Mouse (Mus musculus): ENCODE results near the gene Usp32.
A peak's percentile ranks its signal among the peaks of the same experiment; 100 is the strongest.
"Not testable (repeated sequence)": the region's sequence is repeated elsewhere in the genome, so short reads cannot be mapped to it uniquely, and the experiment has no call there.

Gene Usp32

GRCm38 (mm10) chr11:85139581-85140540, at the start of gene Usp32:
Gene Usp32, minus strand, starts transcription at chr11:85140161.
- DNase-seq (ENCODE audit: low spot score in 2 of 2): peak; percentile 95

DNA sequence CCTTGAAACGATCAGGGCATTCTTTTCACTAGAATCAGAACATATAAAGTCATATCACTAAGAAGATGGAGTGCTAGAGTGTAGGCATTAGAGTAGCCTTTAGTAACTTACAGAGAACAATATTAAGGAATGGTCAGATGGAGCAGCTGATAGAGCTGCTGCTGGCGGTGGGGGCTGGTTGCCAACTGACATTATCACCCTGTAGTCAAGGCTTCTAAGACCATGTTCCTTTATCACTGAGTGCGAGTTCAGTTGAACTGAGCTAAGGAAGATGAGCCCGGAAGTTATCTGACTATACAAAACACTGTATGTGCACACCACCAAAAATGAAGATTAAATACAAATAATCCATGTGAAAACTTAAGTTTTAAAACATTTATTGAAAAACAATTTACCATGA, 49.1 kb upstream of the Usp32 start:
- no peak for DNase-seq (ENCODE audit: low spot score in 2 of 2)

GRCm38 (mm10) chr11:85184839-85185238, 44.9 kb upstream of the Usp32 start:
- DNase-seq (ENCODE audit: low spot score in 2 of 2): no peak

DNA sequence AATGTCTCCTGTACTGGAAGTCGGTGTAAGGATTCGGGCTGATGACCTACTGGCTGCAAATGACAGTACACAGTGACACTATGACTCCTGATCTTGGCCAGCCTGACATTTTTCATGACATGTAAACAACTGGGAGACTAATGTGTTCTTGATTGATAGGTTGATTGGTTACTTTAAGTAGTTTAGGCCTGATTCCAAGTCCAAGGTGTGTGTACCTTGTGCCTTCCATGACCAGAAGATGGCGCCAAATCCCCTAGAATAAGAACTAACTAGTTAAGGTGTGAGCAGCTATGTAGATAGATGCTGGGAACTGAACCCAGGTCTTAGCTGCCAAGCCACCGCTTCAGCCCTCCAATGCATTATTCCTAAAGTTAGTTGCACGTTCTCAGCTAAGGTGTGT, 44.1 kb upstream of the Usp32 start:
- DNase-seq (ENCODE audit: low spot score in 2 of 2): peak; percentile 34 to 75

DNA sequence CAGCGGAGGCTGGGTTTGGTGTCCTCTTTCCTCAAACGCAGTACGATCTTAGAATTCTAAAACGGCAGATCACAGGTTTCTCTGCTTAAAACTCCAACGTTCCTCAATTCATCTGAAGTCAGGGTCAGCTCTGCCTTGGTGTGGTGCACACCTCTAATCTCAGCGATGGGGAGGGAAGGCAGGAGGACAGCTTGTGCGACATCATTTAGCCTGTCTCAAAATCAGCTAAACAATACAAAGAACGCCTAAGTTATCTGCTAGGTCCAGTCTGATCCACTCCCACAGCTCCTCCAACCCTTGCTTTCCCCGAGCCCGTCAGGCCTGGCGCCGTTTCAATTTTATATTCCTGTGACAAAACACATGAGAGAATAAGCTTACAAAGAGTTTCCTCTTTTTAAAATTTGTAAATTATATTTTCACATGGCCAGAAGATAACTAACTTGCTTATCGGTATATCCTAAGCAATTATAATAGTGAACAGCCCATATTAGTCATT, 43.4 kb upstream of the Usp32 start:
- no peak for DNase-seq (ENCODE audit: low spot score in 2 of 2)

GRCm38 (mm10) chr11:85182617-85183283, 42.8 kb upstream of the Usp32 start:
- DNase-seq (ENCODE audit: low spot score in 2 of 2): peak; percentile 78 to 88

DNA sequence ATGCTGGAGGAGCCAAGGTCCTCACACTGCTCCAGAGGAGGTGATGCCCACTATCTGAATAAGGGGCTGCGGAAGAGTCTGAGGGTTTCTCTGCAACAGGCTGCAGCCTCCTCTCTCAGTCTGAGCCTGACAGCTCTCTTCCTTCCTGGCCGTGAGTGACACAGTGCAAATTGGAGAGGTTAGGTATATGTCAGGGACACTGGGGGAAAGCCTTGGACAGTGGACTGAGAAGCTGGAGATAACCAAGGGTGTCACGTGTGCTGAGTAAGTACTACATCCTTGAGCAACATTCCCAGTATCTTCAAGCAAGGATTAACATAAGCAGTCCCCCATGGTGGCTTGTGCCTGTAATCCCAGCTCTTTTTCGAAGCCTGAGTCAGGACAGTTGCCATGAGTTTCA, 38.5 kb upstream of the Usp32 start:
- no peak for DNase-seq (ENCODE audit: low spot score in 2 of 2)

GRCm38 (mm10) chr11:85177761-85178160, 37.8 kb upstream of the Usp32 start:
- no peak for DNase-seq (ENCODE audit: low spot score in 2 of 2)

DNA sequence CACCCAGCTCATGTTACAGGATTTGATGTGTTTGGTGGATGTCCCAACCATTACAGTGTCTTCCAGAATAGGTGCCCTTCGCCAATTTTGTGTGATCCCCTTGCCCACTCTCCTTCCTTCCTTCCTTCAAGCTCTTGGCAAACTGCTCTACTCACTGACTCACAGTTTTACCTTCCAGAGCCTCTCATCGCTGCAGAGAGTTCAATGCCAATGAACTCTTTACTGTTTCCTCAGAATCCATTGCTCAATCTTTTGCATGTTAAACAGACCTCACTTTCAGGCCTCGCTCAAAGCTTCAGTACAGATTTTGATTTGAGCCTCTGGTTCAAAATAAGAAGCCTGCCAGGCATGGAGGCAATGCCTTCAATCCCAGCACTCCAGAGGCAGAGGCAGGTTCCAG, 36.0 kb upstream of the Usp32 start:
- no peak for DNase-seq (ENCODE audit: low spot score in 2 of 2)

DNA sequence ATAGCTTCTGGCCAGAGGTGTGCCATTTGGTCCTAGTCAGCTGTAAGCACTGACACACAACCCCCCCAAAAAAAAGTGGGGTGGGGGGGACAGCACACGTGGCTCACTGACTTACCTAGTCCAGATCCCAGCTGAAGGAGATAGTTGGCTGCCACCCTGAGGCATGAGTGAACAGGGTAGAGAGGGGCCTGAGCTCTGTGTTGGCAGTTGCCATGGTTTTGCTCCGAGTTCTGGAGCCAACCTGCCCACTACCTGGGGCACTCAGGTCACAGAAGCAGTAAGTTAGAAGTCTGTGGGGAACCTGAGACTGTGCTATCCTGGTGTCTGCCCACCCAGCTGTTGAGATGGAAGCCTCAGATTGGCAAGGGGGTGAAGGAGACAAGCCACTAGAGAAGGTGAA, 30.9 kb upstream of the Usp32 start:
- DNase-seq (ENCODE audit: low spot score in 2 of 2): no peak

GRCm38 (mm10) chr11:85170058-85170740, 30.2 kb upstream of the Usp32 start, which contains the start of gene 1700125H20Rik:
Gene 1700125H20Rik, plus strand, starts transcription at chr11:85170404.
- peak; percentile 72 to 94 for DNase-seq (ENCODE audit: low spot score in 2 of 2)

- DNase-seq (ENCODE audit: low spot score in 2 of 2): no peak
These were observed 27.5 kb upstream of the Usp32 start for GRCm38 (mm10) chr11:85167503-85167902.

DNA sequence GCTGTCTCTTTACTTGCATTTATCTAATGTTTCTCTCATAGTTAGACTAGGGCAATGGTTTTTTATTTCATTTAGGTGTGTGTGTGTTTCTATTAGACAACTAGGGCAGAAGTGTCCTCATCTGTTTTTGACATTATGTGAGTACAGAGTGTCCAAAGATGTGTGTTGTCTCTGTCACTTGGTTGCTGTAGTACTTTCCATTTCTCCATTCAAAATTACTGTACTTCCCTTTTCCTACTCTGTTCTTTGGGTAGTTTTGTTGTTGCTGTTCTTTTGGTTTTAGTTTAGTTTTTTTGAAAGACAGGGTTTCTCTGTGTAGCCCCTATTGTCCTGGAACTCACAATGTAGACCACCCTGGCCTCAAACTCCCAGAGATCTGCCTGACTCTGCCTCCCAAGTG, 24.4 kb upstream of the Usp32 start:
- DNase-seq (ENCODE audit: low spot score in 2 of 2): no peak

DNA sequence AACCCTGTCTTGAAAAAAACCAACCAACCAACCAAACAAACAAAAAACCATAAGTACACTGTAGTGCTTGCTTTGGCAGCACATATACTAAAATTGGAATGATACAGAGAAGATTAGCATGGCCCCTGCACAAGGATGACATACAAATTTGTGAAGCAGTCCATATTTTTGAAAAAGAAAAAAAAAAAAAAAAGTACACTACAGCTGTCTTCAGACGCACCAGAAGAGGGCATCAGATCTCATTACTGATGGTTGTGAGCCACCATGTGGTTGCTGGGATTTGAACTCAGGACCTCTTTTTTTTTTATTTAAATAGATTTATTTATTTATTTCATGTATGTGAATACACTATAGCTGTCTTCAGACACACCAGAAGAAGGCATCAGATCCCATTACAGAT, 23.1 kb upstream of the Usp32 start:
- DNase-seq (ENCODE audit: low spot score in 2 of 2): not testable (repeated sequence)

GRCm38 (mm10) chr11:85157301-85157700, 17.3 kb upstream of the Usp32 start:
- no peak for DNase-seq (ENCODE audit: low spot score in 2 of 2)

DNA sequence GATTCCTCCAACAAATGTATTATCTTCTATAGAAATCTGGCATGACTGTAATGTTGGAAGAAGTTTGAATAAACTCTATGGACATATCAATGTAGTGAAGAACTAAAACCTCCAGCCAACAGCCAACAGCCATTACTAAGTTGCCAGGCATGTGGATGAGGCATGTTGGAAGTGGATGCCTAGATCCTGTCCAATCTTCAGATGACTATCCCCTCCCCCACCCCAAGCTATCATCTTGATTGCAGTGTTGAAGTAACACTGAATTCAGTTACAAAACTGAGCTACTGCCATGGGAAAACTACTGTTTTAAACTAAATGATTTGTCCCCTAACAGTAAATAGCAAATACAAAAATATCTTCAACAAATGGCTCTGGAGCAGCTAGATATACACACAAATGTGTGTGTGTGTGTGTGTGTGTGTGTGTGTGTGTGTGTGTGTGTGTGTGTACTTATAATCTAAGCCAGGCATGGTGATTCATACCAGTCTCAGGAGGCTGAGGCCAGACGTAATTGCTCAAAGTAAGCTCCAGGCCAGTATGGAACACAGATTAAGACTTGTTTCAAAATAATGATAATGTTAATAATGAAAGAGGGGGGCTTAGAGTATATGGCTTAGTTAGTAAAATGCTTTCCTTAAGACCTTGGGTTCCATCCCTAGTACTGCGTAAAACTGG, 12.4 kb upstream of the Usp32 start:
- no peak for DNase-seq (ENCODE audit: low spot score in 2 of 2)

GRCm38 (mm10) chr11:85138776-85139474, 1.0 kb downstream of the Usp32 start:
- peak in 1 of 2 experiments; percentile 3 for DNase-seq (ENCODE audit: low spot score in 2 of 2)

- DNase-seq (ENCODE audit: low spot score in 2 of 2): no peak
These were observed 8.4 kb downstream of the Usp32 start for GRCm38 (mm10) chr11:85131542-85131941.

- DNase-seq (ENCODE audit: low spot score in 2 of 2): no peak
These were observed 11.1 kb downstream of the Usp32 start for GRCm38 (mm10) chr11:85128883-85129282.

DNA sequence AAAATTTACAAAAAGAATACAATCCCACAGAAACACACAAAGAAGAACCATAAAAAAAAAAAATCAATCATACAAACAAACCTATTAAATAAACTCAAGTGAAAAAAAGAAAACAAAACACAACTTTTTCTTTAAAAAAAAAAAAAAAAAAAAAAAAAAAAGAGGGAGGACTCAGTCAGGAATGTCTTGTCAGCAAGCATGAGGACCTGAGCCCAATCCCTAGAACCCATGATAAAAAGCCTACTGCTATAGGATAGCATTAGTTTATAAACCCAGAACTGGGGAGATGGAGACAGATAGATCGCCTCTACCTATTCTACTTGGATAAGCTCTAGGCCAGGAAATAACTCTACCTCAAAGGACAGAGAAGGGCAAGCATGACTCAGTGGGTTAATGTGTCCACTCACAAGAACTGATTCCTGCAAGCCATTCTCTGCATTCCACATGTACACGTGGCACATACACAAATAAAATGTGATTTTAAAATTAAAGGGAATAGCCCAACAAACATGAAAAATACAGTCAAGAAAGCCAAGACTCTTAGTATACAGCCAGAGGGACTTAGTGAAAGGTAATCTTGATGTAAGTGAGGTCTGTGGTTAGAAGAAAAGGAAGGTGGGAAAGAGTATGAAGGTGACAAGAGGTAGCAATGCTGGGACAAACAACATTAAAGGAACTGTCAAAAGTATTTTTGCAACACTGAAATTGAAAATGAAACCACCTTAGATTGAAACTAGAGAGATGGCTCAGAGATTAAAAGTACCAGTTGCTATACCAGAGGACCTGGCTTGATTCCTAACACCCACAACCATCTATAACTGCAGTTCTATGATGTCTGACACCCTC, 13.5 kb downstream of the Usp32 start:
- DNase-seq (ENCODE audit: low spot score in 2 of 2): no peak
